Mouse (Mus musculus) neural tube, embryonic 11.5 days (tissue): ENCODE data around the gene Slc34a1. TPM values are rescaled to one million over a fixed set of nuclear protein-coding genes. Genes with fewer than 3 reads are reported as not detected.

ENCODE experiments used
- ATAC-seq: fragments of 200-750 bp; cut with Nextera tagmentation; 2 replicates; pipeline ENCODE4 v1.8.0; 2017; ENCODE audit warnings: moderate number of reproducible peaks, mild to moderate bottlenecking, moderate TSS enrichment, moderate library complexity; ENCODE audit not compliant: insufficient read depth, low FRiP score, low TSS enrichment
- DNase-seq: peaks from one replicate; pipeline ENCODE4 v3.0.0-alpha.2; 2015; ENCODE audit warnings: low spot score
- H3K27ac ChIP-seq: fragments of 300-500 bp; sonication (generic); 2 replicates; pipeline ENCODE4 v1.5.1; 2014; ENCODE audit warnings: low read depth, mild to moderate bottlenecking, low read length
- H3K27me3 ChIP-seq: fragments of 300-500 bp; sonication (generic); 2 replicates; pipeline ENCODE4 v1.6.1; 2014; ENCODE audit warnings: mild to moderate bottlenecking, low read length, mixed read lengths; ENCODE audit not compliant: control insufficient read depth, insufficient read depth
- H3K36me3 ChIP-seq: fragments of 300-500 bp; sonication (generic); 2 replicates; pipeline ENCODE4 v1.6.1; 2014; ENCODE audit warnings: mild to moderate bottlenecking, low read length, moderate library complexity, mixed read lengths; ENCODE audit not compliant: control insufficient read depth, insufficient read depth
- H3K4me1 ChIP-seq: fragments of 300-500 bp; sonication (generic); 2 replicates; pipeline ENCODE4 v1.6.1; 2014; ENCODE audit warnings: low read length, mixed read lengths; ENCODE audit not compliant: control insufficient read depth, insufficient read depth
- H3K4me2 ChIP-seq: fragments of 300-500 bp; sonication (generic); 2 replicates; pipeline ENCODE4 v1.6.1; 2014; ENCODE audit warnings: low read depth, mild to moderate bottlenecking, moderate library complexity
- H3K4me3 ChIP-seq: fragments of 300-500 bp; sonication (generic); 2 replicates; pipeline ENCODE4 v1.5.1; 2014; ENCODE audit warnings: low read depth, low read length
- H3K9ac ChIP-seq: fragments of 300-500 bp; sonication (generic); 2 replicates; pipeline ENCODE4 v1.6.1; 2014; ENCODE audit warnings: mild to moderate bottlenecking, low read length
- H3K9me3 ChIP-seq: fragments of 300-500 bp; sonication (generic); 2 replicates; pipeline ENCODE4 v1.6.1; 2016; ENCODE audit warnings: low read length; ENCODE audit not compliant: control insufficient read depth
- WGBS: fragments of 180-500 bp; shearing (Covaris S2); extraction: QIAGEN DNeasy Blood & Tissue Kit; methylation state at CpG from one replicate; pipeline ENCODE4 v1.1.7; 2014; 5-methylcytosine and 5-hydroxymethylcytosine counted together
- polyA plus RNA-seq: library from polyadenylated mRNA; unstranded; fragments of >200 nt; fragmentation: Nextera tagmentation; extraction: Ambion mirVana; gene quantifications from 2 replicates; pipeline ENCODE4 v1.2.1, GENCODE M21; 2014

Slc34a1 gene
- polyA plus RNA-seq, 1 experiment from 2014 or later = 0.13 TPM

DNA sequence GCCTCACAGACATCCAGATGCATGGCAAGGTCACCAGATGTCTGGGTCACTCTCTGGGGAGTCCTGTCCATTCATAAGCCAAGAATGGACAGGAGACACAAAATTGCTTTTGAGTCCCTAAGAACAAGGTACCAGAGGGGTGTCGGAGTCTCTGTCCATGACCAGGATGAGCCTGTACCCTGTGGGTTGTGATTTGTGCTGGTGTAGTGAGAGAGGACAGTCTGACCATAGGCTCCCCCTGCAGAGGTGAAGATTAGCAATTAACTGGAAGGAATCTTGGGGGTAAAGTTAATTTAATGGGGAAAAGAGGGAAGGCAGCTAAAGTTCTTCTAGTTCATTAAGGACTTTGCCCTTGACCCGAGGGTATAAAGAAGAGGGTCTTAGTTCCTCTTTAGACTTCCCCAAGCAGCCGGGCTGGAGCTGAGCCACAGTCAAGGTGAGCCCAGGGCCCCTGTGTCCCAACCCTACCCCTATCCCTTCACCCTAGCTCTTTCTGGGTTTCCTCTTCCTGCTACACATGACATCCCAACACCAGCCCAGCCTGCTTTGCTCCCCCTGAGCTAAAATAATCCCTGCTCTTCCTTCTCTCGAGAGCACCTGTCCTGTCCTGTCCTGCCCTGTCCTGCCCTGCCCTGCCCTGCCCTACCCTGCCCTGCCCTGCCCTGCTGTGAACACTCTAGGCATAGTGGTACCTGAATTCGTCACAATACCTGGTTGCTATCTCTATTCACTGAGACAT lies 1.5 kb downstream of the Slc34a1 start:
- 66% methylated on average over 5 of the region's 5 CpGs for WGBS
- Histone ChIP-seq H3K4me2 (no peak overlapping the region), H3K4me1 (no peaks in the 10 kb centered on the region), H3K9ac (no peak overlapping the region), H3K27me3 (no peaks in the 10 kb centered on the region), H3K9me3 (no peaks in the 10 kb centered on the region), H3K36me3 (no peaks in the 10 kb centered on the region), H3K27ac (no peak overlapping the region), H3K4me3 (no peak overlapping the region)
- ATAC-seq (no peak), DNase-seq (no peak)

DNA sequence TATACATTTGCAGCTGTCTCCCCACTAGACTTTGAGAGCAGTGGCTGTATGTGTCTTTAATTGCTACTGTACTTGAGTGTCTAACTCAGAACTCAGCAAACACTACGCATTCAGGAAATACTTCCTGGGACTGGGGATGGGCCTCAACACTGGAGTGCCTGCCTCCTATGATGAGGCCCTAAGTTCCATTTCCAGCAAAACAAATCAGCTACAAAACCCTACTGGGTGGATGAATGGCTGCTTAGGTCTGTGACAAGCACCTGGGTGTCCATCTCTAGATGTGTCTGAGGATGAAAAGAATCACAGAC lies 2.0 kb downstream of the Slc34a1 start:
- DNase-seq (no peak), ATAC-seq (no peak)
- Histone ChIP-seq H3K36me3 (no peaks in the 10 kb centered on the region), H3K4me3 (no peak overlapping the region), H3K9me3 (no peaks in the 10 kb centered on the region), H3K4me1 (no peaks in the 10 kb centered on the region), H3K4me2 (no peak overlapping the region), H3K27me3 (no peaks in the 10 kb centered on the region), H3K9ac (no peak overlapping the region), H3K27ac (no peak overlapping the region)
- WGBS = 97% methylated on average over 1 of the region's 1 CpGs

DNA sequence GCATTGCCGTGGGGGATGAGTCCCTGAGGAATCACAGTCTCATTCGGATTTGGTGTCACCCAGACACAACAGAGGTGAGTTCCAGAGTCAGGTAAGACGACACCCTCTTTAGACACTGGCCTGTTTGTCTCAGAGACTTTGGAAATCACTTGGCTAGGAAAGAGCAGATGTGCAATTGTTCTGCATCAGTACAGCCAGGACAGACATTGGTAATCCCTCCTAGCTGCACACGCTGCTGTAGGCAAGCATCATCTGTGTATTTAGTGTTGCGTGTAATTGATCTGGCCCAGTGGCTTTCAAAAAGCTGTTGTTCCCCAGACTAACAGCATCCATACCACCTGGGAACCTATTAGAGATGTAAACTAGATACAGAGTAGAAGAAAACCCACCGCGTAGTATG lies 5.3 kb downstream of the Slc34a1 start:
- DNase-seq = no peak
- Histone ChIP-seq H3K9ac (no peak overlapping the region), H3K4me2 (no peak overlapping the region), H3K36me3 (no peaks in the 10 kb centered on the region), H3K27ac (no peak overlapping the region), H3K9me3 (no peaks in the 10 kb centered on the region), H3K27me3 (no peaks in the 10 kb centered on the region), H3K4me1 (no peaks in the 10 kb centered on the region), H3K4me3 (no peak overlapping the region)
- ATAC-seq = no peak
- WGBS = 74% methylated on average over 7 of the region's 7 CpGs

DNA sequence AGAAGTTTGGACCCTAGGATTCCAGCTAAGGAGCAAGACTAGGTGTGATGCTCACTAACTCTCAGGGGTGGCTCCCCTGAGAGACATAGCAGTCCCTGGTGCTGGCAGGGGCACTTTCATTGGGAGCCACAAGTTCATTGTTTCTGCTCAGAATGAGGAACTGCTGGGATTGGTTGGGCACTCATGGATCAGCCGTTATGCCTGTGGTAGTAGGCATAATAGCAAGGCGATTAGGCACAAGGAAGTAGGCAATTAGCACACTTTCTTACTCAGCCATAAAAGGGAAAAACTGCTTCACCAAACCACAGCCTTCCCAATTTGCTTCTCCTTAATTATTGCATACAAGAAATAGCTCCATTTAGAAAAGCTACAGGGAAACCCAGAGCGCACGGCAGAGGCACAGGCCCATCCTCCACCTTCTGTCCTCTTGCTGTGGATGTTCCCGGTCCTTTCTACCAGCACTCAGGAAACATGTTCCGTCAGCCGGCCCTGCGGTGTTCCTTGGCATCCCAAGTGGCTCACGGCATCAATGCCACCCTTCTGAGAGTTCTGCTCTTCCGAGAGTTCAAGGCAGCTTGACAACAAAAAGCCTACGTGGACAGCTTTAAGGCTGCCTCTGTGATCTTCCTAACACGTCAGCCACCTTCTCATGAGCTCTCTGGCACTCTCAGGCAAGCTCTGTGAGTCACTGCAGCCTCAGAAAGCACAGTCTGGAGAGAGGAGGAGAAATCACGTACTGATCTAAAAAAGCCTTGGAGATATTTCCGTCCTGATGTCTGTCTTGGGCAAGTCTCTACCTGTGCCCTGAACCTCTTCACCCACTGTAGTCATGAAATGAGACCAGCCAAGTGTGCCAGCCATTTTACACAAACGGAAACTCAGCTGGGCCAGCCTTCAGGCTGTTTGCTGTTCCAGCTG lies 6.2 kb downstream of the Slc34a1 start:
- no peak overlapping the region for H3K4me2 ChIP-seq
- WGBS = 65% methylated on average over 15 of the region's 15 CpGs
- H3K9ac ChIP-seq = no peak overlapping the region
- no peaks in the 10 kb centered on the region for H3K36me3 ChIP-seq
- H3K27ac ChIP-seq = no peak overlapping the region
- ATAC-seq (no peak), DNase-seq (no peak)
- no peaks in the 10 kb centered on the region for H3K9me3 ChIP-seq
- no peaks in the 10 kb centered on the region for H3K4me1 ChIP-seq
- H3K4me3 ChIP-seq = no peak overlapping the region
- no peaks in the 10 kb centered on the region for H3K27me3 ChIP-seq

DNA sequence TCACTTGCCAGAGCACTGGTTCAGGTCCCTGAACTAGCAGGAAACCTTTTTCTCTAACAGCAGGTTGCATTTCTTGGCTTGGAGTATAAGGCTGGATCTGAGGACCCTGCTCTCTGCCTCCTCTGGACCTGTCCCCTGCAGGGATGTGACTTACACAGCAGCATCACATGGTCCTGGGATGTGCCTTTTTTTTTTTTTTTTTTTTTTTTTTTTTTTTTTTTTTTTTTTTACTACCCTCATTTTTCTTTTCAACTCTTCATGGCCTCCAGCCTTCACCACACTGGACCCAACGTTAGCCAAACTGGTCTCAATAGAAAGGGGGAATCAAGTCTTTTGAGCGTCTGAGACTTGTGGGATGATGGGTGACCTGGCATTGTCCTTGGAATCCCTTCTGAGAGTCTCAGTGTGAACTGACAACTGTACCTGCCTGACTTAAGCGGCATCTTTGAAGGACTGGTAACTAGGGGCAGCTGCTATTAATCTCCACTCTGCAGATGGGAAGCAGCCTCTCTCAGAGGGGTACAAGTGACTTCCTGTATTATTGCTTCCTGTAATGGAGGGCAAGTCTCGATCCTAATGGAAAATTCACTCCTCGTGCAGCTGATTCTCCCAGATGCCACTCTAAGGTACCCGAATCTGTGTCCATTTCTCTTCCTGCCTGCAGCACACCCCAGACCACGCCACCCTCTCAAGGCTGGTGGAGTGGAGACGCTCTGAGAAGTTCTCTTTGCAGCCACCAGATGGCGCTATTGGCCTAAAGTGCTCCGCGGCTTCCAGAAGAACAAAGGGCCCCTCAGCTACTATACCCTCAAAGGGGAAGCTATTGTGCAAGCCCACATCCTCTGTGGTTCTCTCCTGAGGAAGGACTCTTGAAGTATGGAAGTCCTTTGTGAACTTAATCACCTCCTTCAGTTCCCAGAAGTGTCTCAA lies 7.1 kb downstream of the Slc34a1 start:
- no peaks in the 10 kb centered on the region for H3K4me1 ChIP-seq
- peak overlapping the region; percentile 49; the same call in 1 of the 2 replicates for H3K27ac ChIP-seq
- DNase-seq = peak; percentile 89
- H3K4me2 ChIP-seq = no peak overlapping the region
- peak overlapping the region; percentile 47 for H3K9ac ChIP-seq
- no peak overlapping the region for H3K4me3 ChIP-seq
- WGBS = 15% methylated on average over 11 of the region's 11 CpGs
- peak; percentile 63 for ATAC-seq
- no peaks in the 10 kb centered on the region for H3K27me3 ChIP-seq
- no peaks in the 10 kb centered on the region for H3K9me3 ChIP-seq
- H3K36me3 ChIP-seq = no peaks in the 10 kb centered on the region

DNA sequence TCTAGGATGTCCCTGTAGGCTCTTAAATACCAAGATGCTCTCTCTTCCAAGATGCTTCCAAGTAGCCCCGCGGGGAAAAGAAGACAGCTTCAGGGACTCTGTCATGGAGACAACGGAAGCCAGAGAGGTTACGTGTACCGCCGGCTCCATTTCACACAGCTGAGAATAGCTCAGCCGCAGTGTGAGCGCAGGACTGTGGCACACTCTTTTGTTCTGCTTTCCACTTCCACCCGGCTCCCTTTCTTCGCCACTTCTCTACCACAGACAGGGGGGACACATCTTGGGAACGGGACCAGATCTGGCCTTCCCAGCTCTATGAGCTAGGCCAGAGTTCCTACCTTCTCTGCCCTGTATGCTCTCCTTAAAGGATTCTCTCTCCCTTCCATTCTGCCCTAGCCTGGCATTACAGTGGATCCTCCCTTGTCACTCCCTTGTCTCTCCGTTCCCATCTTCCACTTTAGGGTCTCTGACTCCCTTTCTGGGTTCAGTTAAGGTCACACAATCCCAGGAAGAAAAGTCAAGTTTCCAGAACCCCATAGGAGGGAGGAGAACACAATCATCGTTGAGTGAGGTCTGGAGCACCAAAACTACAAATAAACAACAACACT lies 7.9 kb downstream of the Slc34a1 start:
- ATAC-seq = no peak
- Histone ChIP-seq H3K9ac (peak overlapping the region; percentile 47), H3K9me3 (no peaks in the 10 kb centered on the region), H3K4me1 (no peaks in the 10 kb centered on the region), H3K27me3 (no peaks in the 10 kb centered on the region), H3K27ac (peak overlapping the region; percentile 49; the same call in 1 of the 2 replicates), H3K4me3 (no peak overlapping the region), H3K4me2 (no peak overlapping the region), H3K36me3 (no peaks in the 10 kb centered on the region)
- no peak for DNase-seq
- 69% methylated on average over 13 of the region's 13 CpGs for WGBS

DNA sequence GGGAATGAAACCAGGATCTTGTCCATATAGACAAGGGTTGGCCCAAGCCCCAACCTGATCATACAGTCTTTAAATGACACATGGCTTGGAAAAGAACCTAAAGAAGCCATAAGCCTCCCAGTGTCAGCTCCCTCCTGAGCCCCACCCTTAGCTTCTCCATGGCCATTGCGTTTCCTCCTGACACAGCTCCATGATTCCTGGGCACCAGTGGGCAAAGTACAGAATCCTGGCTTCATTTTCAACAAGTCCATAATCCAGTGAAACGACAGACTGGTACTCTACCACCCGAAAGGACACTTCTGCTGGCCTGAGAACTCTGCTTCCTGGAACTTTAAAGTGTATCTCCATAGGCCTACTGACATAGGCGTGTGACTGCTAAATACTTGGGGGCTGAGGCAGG lies 9.4 kb downstream of the Slc34a1 start:
- no peak for ATAC-seq
- H3K4me1 ChIP-seq = no peaks in the 10 kb centered on the region
- no peak for DNase-seq
- H3K9me3 ChIP-seq = no peaks in the 10 kb centered on the region
- no peak overlapping the region for H3K27ac ChIP-seq
- no peaks in the 10 kb centered on the region for H3K36me3 ChIP-seq
- 84% methylated on average over 4 of the region's 4 CpGs for WGBS
- no peak overlapping the region for H3K9ac ChIP-seq
- no peaks in the 10 kb centered on the region for H3K27me3 ChIP-seq
- H3K4me2 ChIP-seq = no peak overlapping the region
- no peak overlapping the region for H3K4me3 ChIP-seq

DNA sequence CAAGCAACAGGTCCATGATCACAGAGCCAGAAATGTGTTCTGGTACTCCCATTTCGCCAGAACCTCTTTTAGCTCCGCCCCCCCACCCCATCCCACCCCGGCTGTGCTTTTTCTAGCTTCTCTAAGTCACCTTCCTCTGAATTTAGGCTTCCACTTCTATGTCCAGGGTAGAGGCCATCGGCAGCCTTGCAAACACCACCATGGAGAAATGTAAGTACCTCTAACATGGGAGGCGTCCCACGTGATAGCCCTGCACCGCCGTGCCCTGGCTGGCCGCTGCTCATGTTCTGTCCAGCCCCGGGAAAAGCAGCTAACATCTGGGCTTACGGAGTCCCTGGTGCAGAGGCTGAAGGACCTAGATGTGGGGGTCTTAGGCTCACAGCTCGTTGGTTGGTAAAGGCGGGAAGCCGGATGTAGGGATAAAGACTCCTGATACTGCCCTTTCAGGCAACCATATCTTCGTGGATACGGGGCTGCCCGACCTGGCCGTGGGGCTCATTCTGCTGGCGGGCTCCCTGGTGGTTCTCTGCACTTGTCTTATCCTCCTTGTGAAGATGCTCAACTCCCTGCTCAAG lies 10.6 kb downstream of the Slc34a1 start:
- no peaks in the 10 kb centered on the region for H3K27me3 ChIP-seq
- ATAC-seq = no peak
- WGBS = 88% methylated on average over 19 of the region's 19 CpGs
- no peak overlapping the region for H3K4me2 ChIP-seq
- no peaks in the 10 kb centered on the region for H3K36me3 ChIP-seq
- no peak overlapping the region for H3K9ac ChIP-seq
- H3K9me3 ChIP-seq = no peaks in the 10 kb centered on the region
- no peak overlapping the region for H3K27ac ChIP-seq
- H3K4me3 ChIP-seq = no peak overlapping the region
- no peaks in the 10 kb centered on the region for H3K4me1 ChIP-seq
- no peak for DNase-seq
